Mouse (Mus musculus) thymus, adult 2 months (tissue): ENCODE measurements around the gene Ryr3.

Source experiments
- CTCF ChIP-seq: fragments of 200-500 bp; IDR thresholded peaks from 2 replicates; pipeline ENCODE4 v1.5.1; 2012; ENCODE audit warnings: mild to moderate bottlenecking, control low read depth, low read length, moderate library complexity, borderline replicate concordance; ENCODE audit not compliant: control insufficient read depth, poor library complexity, insufficient read depth; ENCODE audit errors: extremely low read depth
- POLR2A ChIP-seq: fragments of 200-500 bp; IDR thresholded peaks from 2 replicates; pipeline ENCODE4 v1.6.1; 2012; ENCODE audit warnings: mild to moderate bottlenecking, low read length, control low read depth, moderate library complexity; ENCODE audit not compliant: control insufficient read depth, poor library complexity, insufficient read depth; ENCODE audit errors: extremely low read depth

GRCm38 (mm10) chr2:113055591-113055990 is 161.3 kb downstream of the Ryr3 start:
- TF ChIP-seq CTCF: no peak
- no peak for TF ChIP-seq POLR2A
